Mouse (Mus musculus) mouse trophoblast stem cell (cell line): ENCODE measurements around the gene Gm49394.

Source experiments
- in situ Hi-C, 2 experiments: fragments of 300-500 bp; cut with MseI, MboI; formaldehyde crosslinking; loops; 2 replicates in 1 of 2; 3 replicates in 1 of 2; pipeline ENCODE4 v1.15.1; 2025

Gm49394 gene

DNA sequence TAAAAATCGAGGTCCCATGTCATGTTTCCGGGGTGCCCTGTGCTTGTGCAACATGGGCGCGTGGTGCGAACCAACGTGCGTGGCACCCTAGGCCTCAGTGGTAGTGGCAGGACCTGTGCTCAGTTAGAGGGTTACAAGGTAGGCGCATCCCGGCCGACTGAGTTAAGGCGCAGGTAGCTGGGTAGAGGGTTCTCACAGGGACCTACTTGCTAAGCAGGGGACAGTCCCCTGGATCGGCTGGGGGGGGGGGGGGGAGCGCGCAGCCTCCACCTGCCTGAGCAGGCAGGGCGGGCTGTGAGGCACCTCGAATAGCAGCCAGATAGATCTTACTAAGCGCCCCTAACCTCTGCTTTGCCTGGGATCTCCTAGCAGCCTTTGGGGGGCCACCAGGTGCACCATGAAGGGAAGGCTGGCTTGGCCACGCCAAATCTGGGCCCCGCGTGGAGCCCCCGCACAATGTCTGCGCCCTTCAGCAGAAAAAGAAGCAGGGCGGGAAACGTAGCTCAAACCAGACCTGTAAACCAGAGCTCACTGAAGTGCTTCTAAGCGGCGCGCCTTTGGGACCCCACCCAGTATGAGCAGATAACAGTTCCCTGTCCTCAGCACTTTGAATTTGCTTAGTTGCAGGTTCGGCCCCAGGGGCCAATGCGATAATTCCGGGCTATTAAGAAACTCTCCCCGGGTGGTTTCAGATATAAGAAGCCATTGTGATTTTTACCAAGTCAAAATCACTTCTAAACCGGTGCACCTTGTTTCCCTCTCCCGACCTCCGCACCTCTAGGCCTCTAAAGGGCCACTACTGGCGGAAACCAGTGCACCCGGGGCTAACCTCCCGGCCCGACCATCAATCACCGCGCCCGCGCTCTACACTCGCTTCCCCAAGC is 9.7 kb downstream of the Gm49394 start:
- in situ Hi-C loops, result loop anchor here (5.0 kb wide), 1 partner anchor 138 kb away; no protein-coding TSS in a partner anchor

- in situ Hi-C loops, result no loop called here
These were observed 10.5 kb downstream of the Gm49394 start for GRCm38 (mm10) chr7:142659181-142659681.

GRCm38 (mm10) chr7:142658681-142659180 is 11.0 kb downstream of the Gm49394 start:
- in situ Hi-C loops, result no loop called here

GRCm38 (mm10) chr7:142657821-142658614 is 11.7 kb downstream of the Gm49394 start:
- in situ Hi-C loops, result no loop called here

- in situ Hi-C loops, result no loop called here
These were observed 12.4 kb downstream of the Gm49394 start for GRCm38 (mm10) chr7:142657341-142657791.

DNA sequence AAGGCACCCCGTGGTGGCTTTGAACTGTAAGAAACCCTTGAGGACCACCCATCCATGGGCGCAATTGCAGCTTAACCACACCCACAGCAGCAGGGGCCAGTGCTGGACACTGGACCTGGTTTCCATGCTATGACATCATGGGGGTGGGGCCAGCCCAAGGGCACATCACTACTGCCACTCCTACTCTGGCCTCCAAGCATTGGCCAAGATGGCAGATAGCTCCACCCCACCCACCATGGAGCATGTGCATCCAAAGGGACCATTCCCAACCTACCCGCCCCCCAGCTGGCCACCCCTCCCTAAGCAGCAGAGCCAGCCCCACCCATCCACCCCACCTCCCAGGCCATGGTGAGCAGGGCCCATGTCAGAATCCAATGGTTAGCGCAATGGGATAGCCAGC is 13.7 kb downstream of the Gm49394 start:
- in situ Hi-C loops, result no loop called here

DNA sequence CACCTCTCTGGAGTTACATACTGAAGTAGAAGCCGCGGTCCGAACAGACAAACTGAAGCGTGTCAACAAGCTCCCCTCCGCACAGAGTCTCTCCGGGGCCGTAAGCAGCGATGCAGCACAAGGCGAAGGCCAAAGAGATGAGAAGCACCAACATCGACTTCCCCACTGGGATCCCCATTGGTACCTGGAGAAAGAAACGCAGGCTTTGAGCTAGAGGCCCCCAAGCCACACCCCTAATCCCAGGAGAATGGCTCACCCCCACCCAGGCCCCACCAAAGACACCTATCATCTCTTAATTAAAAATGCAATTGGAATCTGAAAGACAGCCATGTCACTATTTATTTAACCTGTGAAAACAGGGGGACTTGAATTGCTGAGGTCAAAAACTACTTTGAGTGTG is 14.1 kb downstream of the Gm49394 start:
- in situ Hi-C loops, result no loop called here

DNA sequence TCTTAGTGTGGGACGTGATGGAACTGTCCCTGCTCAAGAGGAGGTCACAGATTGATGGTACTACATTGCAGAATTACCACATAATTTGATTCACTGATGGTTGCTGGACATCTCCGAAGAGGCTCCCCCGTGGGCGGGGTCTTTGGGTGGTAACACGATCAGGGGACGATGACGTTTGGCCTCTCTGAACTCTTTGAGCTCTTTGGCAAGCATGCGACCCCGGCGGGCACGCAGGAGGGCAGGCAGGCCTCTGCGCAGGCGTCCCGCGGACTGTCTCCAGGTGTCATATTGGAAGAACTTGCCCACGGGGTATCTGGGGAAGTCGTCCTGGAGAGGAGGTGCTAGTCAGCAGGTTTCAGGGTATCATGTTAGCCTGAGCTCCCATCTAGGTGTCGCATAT is 16.0 kb downstream of the Gm49394 start:
- in situ Hi-C loops, result no loop called here

DNA sequence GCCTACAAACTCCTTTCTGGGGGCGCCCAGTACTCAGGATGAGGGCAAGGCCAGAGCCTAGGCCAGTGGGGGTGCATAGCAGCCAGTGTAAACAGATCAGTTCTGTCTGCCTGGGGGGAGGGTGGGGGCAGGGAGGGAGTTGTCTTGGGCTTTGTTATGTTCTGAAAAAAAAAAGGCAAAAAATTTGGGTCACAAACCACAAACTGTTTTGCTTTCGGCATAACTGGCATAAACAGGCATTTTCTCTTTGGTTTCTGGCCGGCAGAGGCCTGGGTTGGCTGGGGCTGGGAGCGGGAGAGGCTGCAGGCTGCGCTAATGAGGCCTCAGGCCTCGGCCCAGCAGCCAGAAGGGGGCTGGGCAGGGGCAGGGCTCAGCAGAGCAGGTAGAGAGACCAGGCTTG is 23.1 kb downstream of the Gm49394 start:
- in situ Hi-C loops, result no loop called here

DNA sequence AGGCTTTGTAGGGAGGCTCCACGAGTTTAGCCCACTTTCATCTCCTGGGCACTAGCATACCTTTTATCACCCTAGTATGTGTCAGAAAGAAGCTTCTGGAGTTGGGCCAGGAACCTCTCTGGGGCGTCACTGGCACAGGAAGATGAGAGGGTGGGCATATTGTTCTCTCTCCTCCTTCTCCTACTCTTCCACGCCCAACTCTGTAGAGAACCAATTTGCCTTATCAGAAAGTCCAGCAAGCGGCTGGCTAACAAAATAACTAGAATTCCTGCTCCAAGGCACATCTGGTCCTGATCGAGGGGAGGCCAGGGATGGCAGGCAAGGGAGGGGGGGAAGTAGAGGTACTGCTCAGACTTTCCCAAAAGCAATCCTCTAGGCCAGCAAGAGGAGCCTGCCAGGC is 24.7 kb downstream of the Gm49394 start:
- in situ Hi-C loops, result no loop called here

- in situ Hi-C loops, result no loop called here
These were observed 33.6 kb downstream of the Gm49394 start for GRCm38 (mm10) chr7:142636178-142636577.

GRCm38 (mm10) chr7:142630691-142631090 is 39.1 kb downstream of the Gm49394 start:
- in situ Hi-C loops, result no loop called here

- in situ Hi-C loops, result no loop called here
These were observed 39.9 kb downstream of the Gm49394 start for GRCm38 (mm10) chr7:142629806-142630205.

DNA sequence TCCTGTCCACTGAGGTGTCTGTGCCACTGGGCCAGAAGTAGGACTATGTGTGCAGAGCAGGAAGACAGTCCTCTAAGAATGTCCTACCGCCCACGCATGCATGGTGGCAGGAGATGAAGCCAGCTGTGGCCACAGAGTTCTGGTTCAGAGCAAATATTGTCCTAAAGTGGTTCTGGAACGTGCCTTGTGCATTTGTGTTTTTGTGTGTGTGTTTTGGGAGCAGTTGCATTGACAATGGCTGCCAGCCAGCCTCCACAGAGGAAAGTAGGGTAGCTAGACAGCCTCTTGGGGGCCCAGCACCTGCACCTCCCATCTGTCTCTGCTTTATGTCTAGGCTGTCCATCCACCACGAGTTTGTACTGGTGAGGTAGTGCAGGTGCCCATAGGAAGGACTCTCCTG is 47.6 kb downstream of the Gm49394 start:
- in situ Hi-C loops, result no loop called here

DNA sequence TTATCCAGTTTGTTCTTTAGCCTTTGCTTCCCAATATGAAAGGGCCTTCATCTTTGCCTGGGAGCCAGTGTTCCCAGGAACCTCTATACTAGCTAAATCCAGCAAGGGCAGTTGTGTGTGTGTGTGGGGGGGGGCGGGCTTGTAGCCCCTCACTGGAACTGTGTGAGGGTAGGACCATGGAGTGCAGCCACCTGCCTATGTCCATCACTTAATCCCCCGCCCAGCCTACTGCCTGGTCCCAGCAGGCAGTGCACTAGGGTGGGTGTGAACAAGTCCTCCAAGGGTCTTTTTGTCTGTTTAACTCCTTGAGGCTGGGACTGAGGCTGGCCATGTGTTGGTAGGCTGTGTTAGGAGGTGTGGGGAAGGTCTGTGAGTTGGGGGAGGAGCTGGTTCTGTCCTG is 56.7 kb downstream of the Gm49394 start:
- in situ Hi-C loops, result no loop called here

DNA sequence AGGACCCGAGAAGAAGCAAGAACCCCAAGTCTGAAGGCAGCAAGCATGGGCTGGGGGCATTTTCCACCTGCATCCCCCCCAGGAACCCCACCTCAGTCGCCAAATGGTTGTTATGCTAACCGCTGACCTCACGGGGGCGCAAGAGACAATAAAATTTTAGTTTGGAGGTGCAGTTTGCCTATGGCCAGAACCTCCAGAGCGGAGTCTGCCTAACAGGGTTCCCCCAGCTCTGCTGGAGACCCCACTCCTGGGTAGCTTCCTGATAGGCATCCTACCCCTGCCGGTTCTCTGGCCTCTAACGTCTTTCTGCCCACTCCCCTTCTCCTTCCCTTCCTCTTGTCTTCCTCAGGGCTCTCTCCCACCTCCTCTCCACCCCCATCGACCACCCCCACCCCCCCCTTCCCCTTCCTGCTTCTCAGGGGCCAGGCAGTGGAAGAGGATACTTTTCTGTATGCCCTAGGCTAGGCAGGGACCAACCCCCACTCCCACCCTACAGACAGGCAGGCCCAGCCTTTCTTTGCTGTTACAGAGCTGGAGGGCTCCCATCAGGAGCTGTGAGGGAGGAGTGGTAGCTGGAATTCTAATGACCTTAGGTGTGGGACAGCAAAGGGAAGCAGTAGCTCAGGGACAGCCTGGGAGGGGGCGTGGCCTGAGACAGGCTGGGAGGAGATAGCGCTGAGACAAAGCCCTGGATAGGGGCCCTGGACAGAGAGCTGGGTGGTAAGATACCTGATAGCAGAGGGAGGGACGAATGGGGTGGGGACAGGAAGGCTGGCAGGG is 58.9 kb downstream of the Gm49394 start:
- in situ Hi-C loops, result no loop called here

- in situ Hi-C loops, result no loop called here
These were observed 68.8 kb downstream of the Gm49394 start for GRCm38 (mm10) chr7:142600921-142601320.
